Mouse (Mus musculus) stomach, postnatal 0 days (tissue): ENCODE measurements at regions not wholly inside any gene's neighbourhood (a gene's known extent, or its start where the extent isn't known, plus 50 kb on each side); places are given as distances from the start of the nearest gene placed in this dataset.

ENCODE experiments used
- CTCF ChIP-seq: IDR thresholded peaks from 2 replicates; pipeline ENCODE4 v1.5.1; 2016; ENCODE audit warnings: antibody characterized with exemption, low read depth, mild to moderate bottlenecking, moderate library complexity
- EP300 ChIP-seq: optimal IDR thresholded peaks from 2 replicates; pipeline ENCODE3; 2016; ENCODE audit warnings: antibody characterized with exemption

DNA sequence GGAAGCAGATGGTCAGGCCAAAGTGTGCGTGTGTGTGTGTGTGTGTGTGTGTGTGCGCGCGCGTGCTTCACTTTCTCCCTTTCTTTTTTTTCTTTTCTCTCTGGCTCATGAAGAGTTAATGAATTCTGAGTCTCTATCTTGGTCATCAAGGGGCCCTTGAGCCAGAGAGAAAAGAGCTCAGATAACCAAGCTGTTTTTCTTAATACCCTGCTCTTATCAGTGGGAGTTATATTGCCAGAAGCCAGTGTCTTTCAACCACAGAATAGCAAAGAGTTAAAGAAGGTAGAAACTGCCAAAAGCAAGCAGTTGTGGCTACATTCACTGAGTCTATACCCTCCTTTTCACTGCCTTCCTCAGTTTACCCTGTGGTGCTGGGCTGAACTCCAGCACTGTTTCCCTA, 60.6 kb upstream of the Dapk1 start:
- TF ChIP-seq CTCF, result no peak
- TF ChIP-seq EP300, result no peak
